Mouse (Mus musculus): Measurements from ENCODE around the gene Ugcg. TPM values are rescaled to one million over a fixed set of nuclear protein-coding genes. Genes with fewer than 3 reads are reported as not detected.

Ugcg gene
- total RNA-seq, 4 experiments from 2014 or later: 62.9 to 68.4 (median 66.4) TPM

- DNase-seq (ENCODE audit: low spot score in 2 of 2): peak; percentile 17 to 28
Observed at GRCm38 (mm10) chr4:59189546-59190237, 635 bp downstream of the Ugcg start.

GRCm38 (mm10) chr4:59190650-59191424 is 1.8 kb downstream of the Ugcg start:
- DNase-seq (ENCODE audit: low spot score in 2 of 2): no peak

- DNase-seq (ENCODE audit: low spot score in 2 of 2): no peak
Observed at GRCm38 (mm10) chr4:59194731-59195496, 5.9 kb downstream of the Ugcg start.

GRCm38 (mm10) chr4:59196346-59197077 is 7.5 kb downstream of the Ugcg start:
- DNase-seq (ENCODE audit: low spot score in 2 of 2): no peak

GRCm38 (mm10) chr4:59197078-59197424 is 8.0 kb downstream of the Ugcg start:
- DNase-seq (ENCODE audit: low spot score in 2 of 2): no peak

GRCm38 (mm10) chr4:59197462-59197861 is 8.4 kb downstream of the Ugcg start:
- no peak for DNase-seq (ENCODE audit: low spot score in 2 of 2)

GRCm38 (mm10) chr4:59199341-59199740 is 10.3 kb downstream of the Ugcg start:
- peak in 1 of 2 experiments; percentile 24 for DNase-seq (ENCODE audit: low spot score in 2 of 2)

- no peak for DNase-seq (ENCODE audit: low spot score in 2 of 2)
Observed at GRCm38 (mm10) chr4:59199805-59200204, 10.7 kb downstream of the Ugcg start.

GRCm38 (mm10) chr4:59200636-59201035 is 11.6 kb downstream of the Ugcg start:
- DNase-seq (ENCODE audit: low spot score in 2 of 2): no peak

- no peak for DNase-seq (ENCODE audit: low spot score in 2 of 2)
Observed at GRCm38 (mm10) chr4:59204616-59205015, 15.6 kb downstream of the Ugcg start.

GRCm38 (mm10) chr4:59205758-59206340 is 16.8 kb downstream of the Ugcg start:
- DNase-seq (ENCODE audit: low spot score in 2 of 2): no peak

GRCm38 (mm10) chr4:59206600-59206999 is 17.5 kb downstream of the Ugcg start:
- no peak for DNase-seq (ENCODE audit: low spot score in 2 of 2)

- no peak for DNase-seq (ENCODE audit: low spot score in 2 of 2)
Observed at GRCm38 (mm10) chr4:59208607-59209006, 19.6 kb downstream of the Ugcg start.

- no peak for DNase-seq (ENCODE audit: low spot score in 2 of 2)
Observed at GRCm38 (mm10) chr4:59211181-59211580, 22.1 kb downstream of the Ugcg start.

GRCm38 (mm10) chr4:59213833-59214232 is 24.8 kb downstream of the Ugcg start:
- DNase-seq (ENCODE audit: low spot score in 2 of 2): no peak

- DNase-seq (ENCODE audit: low spot score in 2 of 2): no peak
Observed at GRCm38 (mm10) chr4:59214695-59215094, 25.6 kb downstream of the Ugcg start.

- no peak for DNase-seq (ENCODE audit: low spot score in 2 of 2)
Observed at GRCm38 (mm10) chr4:59215585-59215984, 26.5 kb downstream of the Ugcg start.

- DNase-seq (ENCODE audit: low spot score in 2 of 2): no peak
Observed at GRCm38 (mm10) chr4:59217101-59217500, 28.0 kb downstream of the Ugcg start.

GRCm38 (mm10) chr4:59218154-59218553 is 29.1 kb downstream of the Ugcg start:
- DNase-seq (ENCODE audit: low spot score in 2 of 2): no peak

- DNase-seq (ENCODE audit: low spot score in 2 of 2): no peak
Observed at GRCm38 (mm10) chr4:59222226-59222625, 33.2 kb downstream of the Ugcg start.

GRCm38 (mm10) chr4:59223055-59223615 is 34.1 kb downstream of the Ugcg start:
- DNase-seq (ENCODE audit: low spot score in 2 of 2): no peak
